Mouse (Mus musculus): Measurements from ENCODE around the gene Tarsl2. TPM values are rescaled to one million over a fixed set of nuclear protein-coding genes. Genes with fewer than 3 reads are reported as not detected.

Gene Tarsl2
- polyA plus RNA-seq, 1 experiment from 2014 or later = 9.1 TPM

DNA sequence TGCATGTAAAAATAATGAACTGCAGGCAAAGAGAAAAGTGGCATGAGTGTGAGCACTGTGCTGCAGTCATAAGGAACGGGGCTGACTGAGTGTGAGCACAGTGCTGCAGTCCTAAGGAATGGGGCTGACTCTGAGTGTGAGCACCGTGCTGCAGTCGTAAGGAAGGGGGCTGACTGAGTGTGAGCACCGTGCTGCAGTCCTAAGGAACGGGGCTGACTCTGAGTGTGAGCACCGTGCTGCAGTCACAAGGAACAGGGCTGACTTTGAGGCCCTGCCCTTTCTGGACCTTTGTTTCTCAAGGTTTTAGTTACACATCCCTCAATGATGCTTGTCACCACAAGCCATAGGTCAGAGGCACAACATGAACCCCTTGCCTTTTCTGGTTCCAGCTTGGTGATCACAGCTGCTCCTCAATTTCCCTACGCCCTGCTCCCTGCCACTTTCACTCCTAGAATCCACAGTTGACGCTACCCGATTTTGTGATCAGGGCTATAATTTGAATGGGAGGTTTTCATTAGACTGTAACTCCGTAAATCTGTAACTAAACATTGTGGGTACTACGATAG, 18.6 kb downstream of the Tarsl2 start:
- H3K4me2 ChIP-seq = no peak overlapping the region
- ATAC-seq (ENCODE audit: borderline replicate concordance, extremely low read depth, low FRiP score, low TSS enrichment) = no peak

DNA sequence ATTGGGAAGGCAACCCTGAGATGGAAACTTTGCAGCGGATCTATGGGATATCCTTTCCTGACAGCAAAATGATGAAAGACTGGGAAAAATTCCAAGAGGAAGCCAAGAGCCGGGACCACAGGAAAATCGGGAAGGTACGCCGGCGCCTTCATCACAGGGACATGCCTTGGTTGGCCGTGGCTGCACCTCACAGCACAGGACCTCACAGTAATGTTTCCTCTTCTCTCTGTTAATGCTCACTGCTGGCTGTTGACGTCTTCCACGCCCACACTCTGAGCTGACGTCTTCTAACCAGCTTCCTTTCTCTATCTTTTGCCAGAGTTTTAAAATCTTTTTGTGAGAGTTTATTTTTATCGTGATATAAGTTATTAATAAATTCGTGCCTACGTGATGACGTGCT, 19.2 kb downstream of the Tarsl2 start:
- H3K27ac ChIP-seq = no peak overlapping the region
- H3K27me3 ChIP-seq = no peaks in the 10 kb centered on the region
- H3K4me2 ChIP-seq = peak overlapping the region; percentile 5; the same call in 1 of the 2 replicates
- WGBS = 56% methylated on average over 14 of the region's 14 CpGs
- no peak for ATAC-seq (ENCODE audit: borderline replicate concordance, extremely low read depth, low FRiP score, low TSS enrichment)
- no peaks in the 10 kb centered on the region for H3K9me3 ChIP-seq
- H3K9ac ChIP-seq = no peak overlapping the region
- H3K4me1 ChIP-seq = no peaks in the 10 kb centered on the region
- peaks cover 6% of the 10 kb centered on the region; the same call in 1 of the 2 replicates for H3K36me3 ChIP-seq
- no peak overlapping the region for H3K4me3 ChIP-seq

More for the DNA sequence above, 18.6 kb downstream of the Tarsl2 start:
- 72% methylated on average over 11 of the region's 11 CpGs for WGBS
- no peak overlapping the region for H3K9ac ChIP-seq
- H3K36me3 ChIP-seq = peaks cover 6% of the 10 kb centered on the region; the same call in 1 of the 2 replicates
- H3K4me1 ChIP-seq = no peaks in the 10 kb centered on the region
- no peaks in the 10 kb centered on the region for H3K27me3 ChIP-seq
- H3K27ac ChIP-seq = no peak overlapping the region
- H3K4me3 ChIP-seq = no peak overlapping the region
- H3K9me3 ChIP-seq = no peaks in the 10 kb centered on the region

DNA sequence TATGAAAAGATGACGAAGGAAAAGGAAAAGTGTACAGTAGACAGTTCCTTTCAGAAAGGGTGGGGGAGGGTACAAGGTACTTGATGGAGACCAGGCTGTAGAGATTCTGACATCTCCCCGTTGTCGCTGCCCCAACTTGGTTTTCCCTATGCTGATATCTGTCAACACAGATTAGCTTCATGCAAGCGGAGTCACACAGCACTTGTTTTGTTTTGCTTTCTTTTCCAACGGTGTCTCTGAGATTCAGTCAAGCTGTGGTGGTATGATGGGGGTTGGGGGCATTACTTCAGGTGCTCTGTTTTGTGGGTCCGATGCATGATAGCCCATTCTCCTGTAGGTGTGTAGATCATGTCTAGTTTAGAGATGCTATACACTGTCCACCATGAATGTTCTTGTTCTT, 22.8 kb downstream of the Tarsl2 start:
- ATAC-seq (ENCODE audit: borderline replicate concordance, extremely low read depth, low FRiP score, low TSS enrichment) = no peak
- H3K27me3 ChIP-seq = no peaks in the 10 kb centered on the region
- no peak overlapping the region for H3K9ac ChIP-seq
- peaks cover 6% of the 10 kb centered on the region; the same call in 1 of the 2 replicates for H3K36me3 ChIP-seq
- no peaks in the 10 kb centered on the region for H3K4me1 ChIP-seq
- no peaks in the 10 kb centered on the region for H3K9me3 ChIP-seq
- H3K27ac ChIP-seq = no peak overlapping the region
- H3K4me3 ChIP-seq = no peak overlapping the region
- WGBS = 87% methylated on average over 6 of the region's 6 CpGs
- no peak overlapping the region for H3K4me2 ChIP-seq

DNA sequence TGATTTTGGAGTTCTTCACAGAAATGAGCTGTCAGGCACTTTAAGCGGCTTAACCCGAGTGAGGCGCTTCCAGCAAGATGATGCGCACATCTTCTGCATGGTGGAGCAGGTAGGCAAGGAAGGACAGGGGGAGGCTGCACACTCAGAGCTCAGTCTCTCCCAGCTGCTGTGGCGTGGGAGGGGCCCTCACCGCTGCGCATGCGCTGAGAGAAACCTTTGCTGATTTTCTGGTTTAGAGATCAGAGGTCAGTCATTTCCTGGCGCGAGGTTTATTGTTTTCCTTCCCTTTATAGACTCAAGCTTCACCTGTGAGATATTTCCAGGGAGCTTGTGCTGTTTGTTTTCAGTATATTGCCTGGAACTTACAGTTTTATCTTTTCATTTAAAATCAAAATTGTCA, 33.4 kb downstream of the Tarsl2 start:
- WGBS = 67% methylated on average over 10 of the region's 10 CpGs
- no peak for ATAC-seq (ENCODE audit: borderline replicate concordance, extremely low read depth, low FRiP score, low TSS enrichment)
- no peak overlapping the region for H3K4me2 ChIP-seq

DNA sequence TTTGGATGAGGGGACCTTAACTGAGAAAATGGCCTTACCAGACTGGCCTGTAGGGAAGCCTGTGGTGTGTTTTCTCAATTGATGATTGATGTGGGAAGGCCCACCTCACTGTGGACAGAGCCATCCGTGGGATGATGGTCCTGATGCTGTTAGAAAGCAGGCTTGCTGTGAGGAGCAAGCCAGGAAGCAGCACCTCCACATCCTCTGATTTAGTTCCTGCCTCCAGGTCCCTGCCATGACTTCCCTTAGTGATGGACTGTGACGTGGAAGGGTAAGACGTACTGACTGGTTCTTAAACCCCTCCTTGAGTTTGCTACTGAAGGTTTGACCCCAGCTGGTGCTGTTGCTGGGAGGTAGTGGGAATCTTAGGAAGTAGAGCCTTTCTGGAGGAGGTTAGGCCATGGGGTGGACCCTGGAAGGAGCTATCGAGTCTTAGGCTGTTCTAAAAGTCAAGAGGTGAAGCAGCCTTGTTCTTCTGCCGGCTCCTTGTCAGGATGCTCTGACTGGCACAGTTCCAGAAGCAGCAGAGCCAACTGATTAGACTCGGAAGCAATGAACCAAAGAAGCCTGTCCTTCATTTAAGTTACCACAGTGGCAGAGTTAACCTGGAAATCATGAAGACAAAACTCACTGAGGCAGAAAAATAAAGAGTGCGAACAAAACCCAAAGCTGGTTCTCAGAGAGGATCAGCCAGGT, 34.4 kb downstream of the Tarsl2 start:
- no peak overlapping the region for H3K27ac ChIP-seq
- H3K9me3 ChIP-seq = no peaks in the 10 kb centered on the region
- WGBS = 58% methylated on average over 7 of the region's 7 CpGs
- H3K4me2 ChIP-seq = no peak overlapping the region
- H3K4me1 ChIP-seq = no peaks in the 10 kb centered on the region
- H3K9ac ChIP-seq = no peak overlapping the region
- H3K27me3 ChIP-seq = no peaks in the 10 kb centered on the region
- ATAC-seq (ENCODE audit: borderline replicate concordance, extremely low read depth, low FRiP score, low TSS enrichment) = no peak
- no peak overlapping the region for H3K4me3 ChIP-seq
- no peaks in the 10 kb centered on the region; the same call in 1 of the 2 replicates for H3K36me3 ChIP-seq

More for the DNA sequence above, 33.4 kb downstream of the Tarsl2 start:
- no peaks in the 10 kb centered on the region for H3K9me3 ChIP-seq
- H3K4me1 ChIP-seq = no peaks in the 10 kb centered on the region
- no peaks in the 10 kb centered on the region; the same call in 1 of the 2 replicates for H3K36me3 ChIP-seq
- H3K9ac ChIP-seq = no peak overlapping the region
- no peak overlapping the region for H3K27ac ChIP-seq
- H3K4me3 ChIP-seq = no peak overlapping the region
- H3K27me3 ChIP-seq = no peaks in the 10 kb centered on the region

GRCm38 (mm10) chr7:65681166-65681565, 36.5 kb downstream of the Tarsl2 start:
- 44% methylated on average over 5 of the region's 5 CpGs for WGBS

GRCm38 (mm10) chr7:65684256-65684835, 39.6 kb downstream of the Tarsl2 start:
- Histone ChIP-seq H3K27ac (no peak overlapping the region), H3K4me1 (no peaks in the 10 kb centered on the region), H3K36me3 (no peaks in the 10 kb centered on the region), H3K9me3 (no peaks in the 10 kb centered on the region), H3K27me3 (no peaks in the 10 kb centered on the region), H3K9ac (no peak overlapping the region), H3K4me2 (no peak overlapping the region), H3K4me3 (no peak overlapping the region)
- ATAC-seq (ENCODE audit: borderline replicate concordance, extremely low read depth, low FRiP score, low TSS enrichment) = no peak
- 70% methylated on average over 7 of the region's 7 CpGs for WGBS

More at GRCm38 (mm10) chr7:65681166-65681565, 36.5 kb downstream of the Tarsl2 start:
- H3K9me3 ChIP-seq = no peaks in the 10 kb centered on the region
- no peak overlapping the region for H3K4me2 ChIP-seq
- H3K9ac ChIP-seq = no peak overlapping the region
- no peak for ATAC-seq (ENCODE audit: borderline replicate concordance, extremely low read depth, low FRiP score, low TSS enrichment)
- H3K36me3 ChIP-seq = no peaks in the 10 kb centered on the region; the same call in 1 of the 2 replicates
- no peaks in the 10 kb centered on the region for H3K4me1 ChIP-seq
- H3K4me3 ChIP-seq = no peak overlapping the region
- H3K27me3 ChIP-seq = no peaks in the 10 kb centered on the region
- H3K27ac ChIP-seq = no peak overlapping the region

GRCm38 (mm10) chr7:65686664-65687063, 42.0 kb downstream of the Tarsl2 start:
- H3K4me1 ChIP-seq = no peaks in the 10 kb centered on the region
- H3K27ac ChIP-seq = no peak overlapping the region
- no peak overlapping the region for H3K4me2 ChIP-seq
- H3K9ac ChIP-seq = no peak overlapping the region
- WGBS = 88% methylated on average over 9 of the region's 9 CpGs
- H3K4me3 ChIP-seq = no peak overlapping the region
- no peaks in the 10 kb centered on the region for H3K9me3 ChIP-seq
- no peaks in the 10 kb centered on the region for H3K36me3 ChIP-seq
- no peak for ATAC-seq (ENCODE audit: borderline replicate concordance, extremely low read depth, low FRiP score, low TSS enrichment)
- no peaks in the 10 kb centered on the region for H3K27me3 ChIP-seq

DNA sequence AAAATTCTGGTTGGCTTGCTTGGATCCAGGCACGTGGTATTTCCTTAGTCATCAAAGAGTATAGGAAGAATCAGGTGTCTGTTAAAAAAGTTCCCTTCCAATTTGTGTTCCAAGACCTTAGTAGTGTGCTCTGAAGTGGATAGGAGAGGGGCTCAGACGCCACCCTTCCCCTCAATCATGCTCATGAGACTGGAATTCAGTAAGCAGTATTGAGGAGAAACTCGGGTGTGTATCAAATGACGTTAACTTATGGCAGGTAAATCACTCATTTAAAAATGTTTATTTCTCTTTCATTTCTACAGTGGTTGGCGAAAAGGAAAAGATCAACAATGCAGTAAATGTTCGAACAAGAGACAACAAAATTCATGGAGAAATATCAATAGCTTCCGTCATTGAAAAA, 46.2 kb downstream of the Tarsl2 start, which contains the start of gene Tm2d3:
Gene Tm2d3, plus strand, starts transcription at position 301 of the 400 bp plus-strand sequence.
- H3K4me3 ChIP-seq = no peak within 1 kb of the TSS
- no peak within 1 kb of the TSS for H3K9ac ChIP-seq
- no peak for ATAC-seq (ENCODE audit: borderline replicate concordance, extremely low read depth, low FRiP score, low TSS enrichment)
- H3K36me3 ChIP-seq = no peaks in the 10 kb centered on the region; the same call in 1 of the 2 replicates
- H3K27ac ChIP-seq = no peak within 1 kb of the TSS
- no peak within 1 kb of the TSS for H3K4me2 ChIP-seq
- no peaks in the 10 kb centered on the region for H3K9me3 ChIP-seq
- H3K4me1 ChIP-seq = peaks cover 8% of the 10 kb centered on the region; the same call in 1 of the 2 replicates
- no peaks in the 10 kb centered on the region for H3K27me3 ChIP-seq
- WGBS = 82% methylated on average over 7 of the region's 7 CpGs

- Histone ChIP-seq H3K27me3 (no peaks in the 10 kb centered on the region), H3K9ac (no peak overlapping the region), H3K4me1 (peaks cover 8% of the 10 kb centered on the region; the same call in 1 of the 2 replicates), H3K4me3 (0 out of 2 replicates have a peak overlapping the region, but pooled peaks have one; percentile 69), H3K36me3 (peaks cover 4% of the 10 kb centered on the region; the same call in 1 of the 2 replicates), H3K27ac (peak overlapping the region; percentile 94), H3K4me2 (peak overlapping the region; percentile 77), H3K9me3 (no peaks in the 10 kb centered on the region)
- WGBS = 66% methylated on average over 8 of the region's 8 CpGs
- ATAC-seq (ENCODE audit: borderline replicate concordance, extremely low read depth, low FRiP score, low TSS enrichment) = no peak
Measured at GRCm38 (mm10) chr7:65691929-65692605, 47.4 kb downstream of the Tarsl2 start.

- H3K9me3 ChIP-seq = no peaks in the 10 kb centered on the region
- H3K4me2 ChIP-seq = peak overlapping the region; percentile 77
- H3K4me1 ChIP-seq = peaks cover 8% of the 10 kb centered on the region; the same call in 1 of the 2 replicates
- peaks cover 11% of the 10 kb centered on the region for H3K36me3 ChIP-seq
- WGBS = 2% methylated on average over 10 of the region's 10 CpGs
- ATAC-seq (ENCODE audit: borderline replicate concordance, extremely low read depth, low FRiP score, low TSS enrichment) = peak; percentile 71
- H3K27me3 ChIP-seq = no peaks in the 10 kb centered on the region
- H3K9ac ChIP-seq = peak overlapping the region; percentile 74
- peak overlapping the region; percentile 94 for H3K27ac ChIP-seq
- H3K4me3 ChIP-seq = peak overlapping the region; percentile 69
Measured at GRCm38 (mm10) chr7:65692883-65693282, 48.2 kb downstream of the Tarsl2 start.

Measured in lung, embryonic 15.5 days (tissue).